Mouse (Mus musculus) adrenal gland, adult 8-10 months (tissue): ENCODE data around the gene Gm20449. TPM values are rescaled to one million over a fixed set of nuclear protein-coding genes. Genes with fewer than 3 reads are reported as not detected.
A peak's percentile ranks its signal among the peaks of the same experiment; 100 is the strongest.
"Not testable (repeated sequence)": the region's sequence is repeated elsewhere in the genome, so short reads cannot be mapped to it uniquely, and the experiment has no call there.

Experiments used
- DNase-seq: peaks from one replicate; pipeline ENCODE4 v3.0.0; 2022
- total RNA-seq, 4 experiments: library from RNA; stranded (reverse); gene quantifications; 2 replicates each; pipeline ENCODE4 v1.2.4; 2022

The Gm20449 gene
- under 1 TPM; 0.06 to 0.37 (median 0.09) TPM for total RNA-seq

- DNase-seq = peak; percentile 97
Observed at GRCm38 (mm10) chr7:41499389-41500049, at the start of gene Gm20449, which contains the start of gene AW146154. Gene Gm20449 (minus strand): TSS chr7:41499417. Gene AW146154 (minus strand): TSS chr7:41499890.

DNA sequence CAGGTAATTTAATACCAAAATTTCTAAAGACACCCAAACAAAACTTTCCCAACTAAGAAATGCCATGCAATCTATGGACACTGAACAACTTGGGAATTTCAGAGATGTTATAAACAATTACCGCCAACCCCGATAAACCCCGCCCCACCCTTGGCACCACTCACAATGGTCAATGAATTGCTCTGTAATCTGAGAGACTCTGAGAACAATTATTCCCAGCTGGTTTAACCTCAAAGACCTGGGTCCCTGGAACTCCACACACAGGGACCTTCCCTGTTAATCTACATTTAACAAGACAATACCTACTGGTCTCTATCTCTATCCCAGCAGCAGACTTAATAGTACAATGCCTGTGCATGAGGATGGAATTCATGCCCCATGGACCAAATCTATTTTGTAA is 13.5 kb upstream of the Gm20449 start:
- no peak for DNase-seq

DNA sequence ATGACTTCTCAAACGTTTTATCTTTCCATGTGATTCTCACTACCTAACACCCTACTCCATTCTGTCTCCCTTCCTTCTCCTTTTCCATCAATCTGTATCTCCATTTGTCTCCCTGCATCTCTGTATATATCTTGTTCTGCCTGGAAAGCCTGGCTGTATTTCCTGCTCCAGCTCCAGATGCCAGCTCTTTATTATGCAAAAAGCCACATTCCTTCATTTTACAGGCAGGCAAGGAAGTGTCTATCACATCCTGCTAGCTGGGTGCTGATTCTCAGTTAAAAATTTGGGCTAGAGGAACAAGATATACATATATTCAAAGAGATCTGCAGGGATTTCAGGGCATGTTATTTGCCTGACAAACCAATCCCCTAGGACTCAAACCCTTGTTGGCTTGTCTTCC is 13.0 kb upstream of the Gm20449 start:
- no peak for DNase-seq

GRCm38 (mm10) chr7:41502402-41502801 is 3.2 kb upstream of the Gm20449 start:
- no peak for DNase-seq

- DNase-seq = peak; percentile 67
Observed at GRCm38 (mm10) chr7:41500151-41500934, 1.1 kb upstream of the Gm20449 start.

DNA sequence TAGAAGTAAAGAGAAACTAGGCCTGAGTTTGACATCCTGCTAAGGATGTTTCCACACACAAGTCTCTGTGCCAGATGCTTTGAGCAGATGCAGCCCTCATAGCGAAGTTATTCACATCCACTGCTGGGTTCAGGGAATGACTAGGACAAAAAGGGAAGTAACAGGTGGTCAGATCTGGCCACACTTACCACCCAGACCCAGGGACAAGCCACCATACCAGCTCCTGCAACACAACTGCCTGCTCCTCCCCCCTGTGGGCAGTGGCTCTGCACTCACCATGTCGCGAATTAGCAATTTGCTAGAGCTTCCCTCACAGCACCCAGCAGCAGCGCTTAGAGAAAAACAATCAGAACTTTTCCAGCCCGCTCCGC is 214 bp downstream of the Gm20449 start:
- not testable (repeated sequence) for DNase-seq

- not testable (repeated sequence) for DNase-seq
Observed at GRCm38 (mm10) chr7:41498464-41498863, 753 bp downstream of the Gm20449 start.

- no peak for DNase-seq
Observed at GRCm38 (mm10) chr7:41497871-41498270, 1.3 kb downstream of the Gm20449 start.

GRCm38 (mm10) chr7:41451864-41452263 is 47.4 kb downstream of the Gm20449 start:
- no peak for DNase-seq

DNA sequence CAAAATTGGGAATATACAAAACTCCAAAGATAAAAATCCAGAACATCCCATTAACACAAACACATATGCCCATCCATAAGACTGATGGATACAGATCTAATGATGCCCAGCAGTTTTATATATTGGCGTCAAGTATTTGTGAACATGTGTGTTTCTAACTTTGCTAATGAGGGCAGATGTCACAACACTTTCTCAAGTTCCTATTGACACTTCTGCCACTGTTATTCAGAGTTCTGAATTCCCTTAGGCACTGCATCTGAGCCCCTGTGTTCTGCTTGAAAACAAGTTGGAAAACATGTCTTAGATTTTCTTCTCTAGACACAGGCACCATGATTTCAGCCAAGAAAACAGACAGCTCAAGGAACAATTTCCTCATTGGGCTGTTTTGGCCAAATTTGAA is 50.6 kb downstream of the Gm20449 start, which contains the start of gene Vmn2r57:
Vmn2r57 (minus strand) TSS at position 101 of the 400 bp plus-strand sequence.
- not testable (repeated sequence) for DNase-seq

GRCm38 (mm10) chr7:41394130-41394529 is 105.1 kb downstream of the Gm20449 start:
- DNase-seq = no peak

DNA sequence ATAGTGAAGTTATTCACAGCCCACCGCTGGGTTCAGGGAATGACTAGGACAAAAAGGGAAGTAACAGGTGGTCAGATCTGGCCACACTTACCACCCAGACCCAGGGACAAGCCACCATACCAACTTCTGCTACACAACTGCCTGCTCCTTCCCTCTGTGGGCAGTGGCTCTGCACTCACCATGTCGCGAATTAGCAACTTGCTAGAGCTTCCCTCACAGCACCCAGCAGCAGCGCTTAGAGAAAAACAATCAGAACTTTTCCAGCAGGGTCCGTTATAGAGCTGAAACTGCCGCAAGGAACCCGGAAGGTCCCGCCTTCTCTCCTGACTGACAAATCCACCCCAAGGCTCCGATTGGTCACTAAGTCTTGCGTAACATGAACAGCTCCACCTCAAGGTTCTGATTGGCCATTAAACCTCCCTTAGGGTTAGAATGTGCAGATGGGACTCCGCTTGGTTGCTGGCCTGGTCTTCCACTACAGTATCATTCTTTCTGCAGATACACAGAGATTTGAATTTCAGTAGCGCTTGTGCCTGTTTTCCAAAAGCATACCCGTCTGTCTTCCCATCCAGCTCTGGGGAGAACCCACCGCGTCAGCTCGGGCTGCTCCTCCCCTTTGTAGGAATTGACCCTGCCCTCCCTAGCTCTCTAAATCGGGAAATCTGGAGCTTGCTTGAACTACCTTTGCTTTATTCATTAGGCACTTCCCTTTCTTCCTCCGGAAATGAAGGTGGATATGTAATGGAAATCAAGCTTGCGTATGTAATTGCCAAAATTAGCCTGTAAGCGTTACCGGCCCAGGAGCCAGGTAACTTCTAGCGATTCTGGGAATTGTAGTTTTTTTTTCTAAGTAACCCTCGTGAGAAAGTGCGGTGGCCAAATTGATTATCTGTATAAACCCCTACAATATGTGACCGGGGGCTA is 105.9 kb downstream of the Gm20449 start, which contains the start of gene AI987944:
AI987944 (minus strand) TSS at position 332 of the 924 bp plus-strand sequence.
- DNase-seq = peak; percentile 79

Other genes starting within 250 kb of the Gm20449 start
- gene AI987944, start 106.0 kb downstream of the Gm20449 start, total RNA-seq = 10 to 100 TPM; 16.6 to 21.3 (median 19.2) TPM
- gene Vmn2r57, start 50.7 kb downstream of the Gm20449 start, total RNA-seq = under 1 TPM; 0.31 to 0.68 (median 0.44) TPM
- 10 to 100 TPM; 11.7 to 18.0 (median 13.9) TPM for gene AW146154, start 473 bp upstream of the Gm20449 start, total RNA-seq
- under 1 TPM; 0.55 to 0.67 (median 0.57) TPM for gene Gm6871, start 74.2 kb upstream of the Gm20449 start, total RNA-seq
- 10 to 100 TPM; 15.7 to 32.3 (median 23.4) TPM for gene 2610021A01Rik, start 99.8 kb upstream of the Gm20449 start, total RNA-seq
- 10 to 100 TPM; 13.8 to 22.2 (median 17.9) TPM for gene Zfp788, start 133.8 kb upstream of the Gm20449 start, total RNA-seq